Comparison of ENCODE assay signal across 34 mouse cellular contexts in the genomic region with DNA sequence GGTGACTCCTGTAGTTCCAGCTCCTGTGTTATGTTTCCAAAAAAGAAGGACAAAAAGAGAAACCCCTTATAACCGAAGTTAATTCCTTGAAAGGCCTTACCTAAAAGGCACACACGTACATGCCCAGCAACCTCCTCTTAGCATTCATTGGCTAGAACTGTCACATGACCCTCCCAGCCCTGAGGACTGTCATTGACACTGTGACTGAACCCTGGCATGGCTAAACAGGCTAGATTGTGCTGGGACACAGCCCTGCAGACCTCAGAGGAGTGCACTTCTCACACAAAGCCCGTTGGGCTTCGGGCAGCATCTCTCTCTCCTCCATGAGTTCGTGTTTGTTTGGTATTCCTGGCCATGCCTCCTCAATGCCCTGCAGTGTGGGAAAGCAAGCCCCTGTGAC. TPM values are rescaled to one million over a fixed set of nuclear protein-coding genes. Genes with fewer than 3 reads are reported as not detected.
DNase-seq lines count a peak whose midpoint lies in the region; ATAC-seq and TF ChIP-seq lines count a peak whose summit lies in the region.
"Had no signal": no experiment of that assay in that cellular context is flagged by ENCODE, and none has a peak within 500 bp of the region (broad histone marks: within the 10 kb centered on the region; RNA-seq: fewer than 3 reads in every experiment).

No protein-coding gene starts in this region.

- TF ChIP-seq CTCF in CH12.LX (conservative IDR thresholded peaks at IDR 0.05 in 1 of 2, IDR thresholded peaks at IDR 0.05 in 1 of 2; ENCODE audit: low read depth in 2 of 2, low read length in 2 of 2): no peak

- peak; percentile 57 for DNase-seq in heart, adult 11 months
- DNase-seq in heart, postnatal 14 days: no peak
- DNase-seq in midbrain, embryonic 11.5 days (ENCODE audit: low spot score, missing footprints): peak; percentile 79
- DNase-seq in CH12.LX (ENCODE audit: extremely low read depth): no peak
- no peak for DNase-seq in testis, postnatal 10 days (ENCODE audit: low spot score)
- no peak for DNase-seq in layer of hippocampus, adult 18-20 months (ENCODE audit: low spot score in 2 of 2)
- DNase-seq: adrenal gland, adult 2 months; adrenal gland, postnatal 14 days; B cell, adult 2 months; cerebellum, adult 11 months; cerebellum, adult 2 months; cerebellum, adult 9-11 months; cerebellum, postnatal 25 days; gastrocnemius, postnatal 14 days; heart, adult 18-20 months; heart, postnatal 10 days; heart, postnatal 4 days; kidney, adult 11 months had no signal

- no peak overlapping the region for H3K9ac ChIP-seq in midbrain, embryonic 11.5 days (ENCODE audit: low read length)
- no peak overlapping the region for H3K9ac ChIP-seq in midbrain, embryonic 15.5 days
- no peak overlapping the region for H3K9ac ChIP-seq in CH12.LX (ENCODE audit: insufficient read depth, low read depth)
- H3K9ac ChIP-seq: embryonic facial prominence, embryonic 12.5 days; embryonic facial prominence, embryonic 15.5 days; forebrain, embryonic 15.5 days; heart, embryonic 12.5 days; heart, embryonic 15.5 days; hindbrain, embryonic 13.5 days; intestine, embryonic 15.5 days had no signal

- WGBS in midbrain, embryonic 11.5 days: 71% methylated on average over 5 of the region's 5 CpGs
- WGBS in midbrain, embryonic 15.5 days: 65% methylated on average over 5 of the region's 5 CpGs

- no peak for TF ChIP-seq POLR2A in CH12.LX (IDR thresholded peaks at IDR 0.05; ENCODE audit: low read depth, low read length)

- no peaks in the 10 kb centered on the region for H3K36me3 ChIP-seq in midbrain, embryonic 11.5 days (ENCODE audit: control insufficient read depth, insufficient read depth, low read length)
- no peaks in the 10 kb centered on the region for H3K36me3 ChIP-seq in midbrain, embryonic 15.5 days (replicated peaks)
- no peaks in the 10 kb centered on the region for H3K36me3 ChIP-seq in CH12.LX (replicated peaks in 1 of 2; ENCODE audit: control insufficient read depth in 1 of 2, insufficient read depth in 1 of 2, low read length in 1 of 2)
- H3K36me3 ChIP-seq: embryonic facial prominence, embryonic 12.5 days; embryonic facial prominence, embryonic 15.5 days; forebrain, embryonic 15.5 days; heart, embryonic 12.5 days; heart, embryonic 15.5 days; hindbrain, embryonic 13.5 days; intestine, embryonic 15.5 days had no signal

- no peak for ATAC-seq in midbrain, embryonic 11.5 days (ENCODE audit: low FRiP score)
- ATAC-seq in midbrain, embryonic 15.5 days (replicated peaks): no peak
- ATAC-seq: CD4-positive, CD25-positive, alpha-beta regulatory T cell, adult 4 months; forebrain, embryonic 15.5 days; intestine, embryonic 15.5 days; Patski had no signal

- TF ChIP-seq RAD21 in CH12.LX (IDR thresholded peaks at IDR 0.05; ENCODE audit: low read depth, low read length): no peak

- no peak overlapping the region for H3K27ac ChIP-seq in midbrain, embryonic 11.5 days (ENCODE audit: low read depth, low read length)
- no peak overlapping the region for H3K27ac ChIP-seq in midbrain, embryonic 15.5 days
- no peak overlapping the region for H3K27ac ChIP-seq in CH12.LX (ENCODE audit: insufficient read depth, low read depth)
- H3K27ac ChIP-seq: embryonic facial prominence, embryonic 12.5 days; embryonic facial prominence, embryonic 15.5 days; forebrain, embryonic 15.5 days; heart, embryonic 15.5 days; hindbrain, embryonic 13.5 days; intestine, embryonic 15.5 days had no signal

- intact Hi-C loops in heart, postnatal 14 days (cut with DNase I): no loop called here

- H3K4me3 ChIP-seq in midbrain, embryonic 11.5 days (ENCODE audit: low read depth, low read length): no peak overlapping the region
- H3K4me3 ChIP-seq in midbrain, embryonic 15.5 days: no peak overlapping the region
- no peak overlapping the region for H3K4me3 ChIP-seq in CH12.LX (replicated peaks in 1 of 3; ENCODE audit: low read depth in 2 of 3, low read length in 2 of 3, poor library complexity in 1 of 3)
- H3K4me3 ChIP-seq: embryonic facial prominence, embryonic 12.5 days; embryonic facial prominence, embryonic 15.5 days; forebrain, embryonic 15.5 days; heart, embryonic 12.5 days; heart, embryonic 15.5 days; hindbrain, embryonic 13.5 days; intestine, embryonic 15.5 days had no signal

- H3K27me3 ChIP-seq in midbrain, embryonic 11.5 days (ENCODE audit: control insufficient read depth, insufficient read depth, low read length): no peaks in the 10 kb centered on the region
- H3K27me3 ChIP-seq in midbrain, embryonic 15.5 days (replicated peaks): no peaks in the 10 kb centered on the region
- H3K27me3 ChIP-seq in CH12.LX (replicated peaks): peaks cover 71% of the 10 kb centered on the region
- H3K27me3 ChIP-seq: embryonic facial prominence, embryonic 12.5 days; embryonic facial prominence, embryonic 15.5 days; forebrain, embryonic 15.5 days; heart, embryonic 12.5 days; heart, embryonic 15.5 days; hindbrain, embryonic 13.5 days; intestine, embryonic 15.5 days had no signal

- TF ChIP-seq EP300 in CH12.LX (IDR thresholded peaks at IDR 0.05; ENCODE audit: low read length): no peak

- in situ Hi-C loops in CH12.LX (cut with MboI; ENCODE audit: low pct_ligation_motif_present, low pct_unique_long_range_greater_than_20kb, low sequenced_read_pairs): no loop called here

- H3K4me2 ChIP-seq in midbrain, embryonic 11.5 days: no peak overlapping the region
- no peak overlapping the region for H3K4me2 ChIP-seq in midbrain, embryonic 15.5 days
- H3K4me2 ChIP-seq in CH12.LX (ENCODE audit: insufficient read depth, low read depth, poor library complexity, severe bottlenecking): no peak overlapping the region
- H3K4me2 ChIP-seq: embryonic facial prominence, embryonic 12.5 days; embryonic facial prominence, embryonic 15.5 days; forebrain, embryonic 15.5 days; heart, embryonic 12.5 days; heart, embryonic 15.5 days; hindbrain, embryonic 13.5 days; intestine, embryonic 15.5 days had no signal

- H3K4me1 ChIP-seq in midbrain, embryonic 11.5 days (ENCODE audit: control insufficient read depth, insufficient read depth, low read length): no peaks in the 10 kb centered on the region
- H3K4me1 ChIP-seq in midbrain, embryonic 15.5 days: no peaks in the 10 kb centered on the region; the same call in 1 of the 2 replicates
- H3K4me1 ChIP-seq in CH12.LX (ENCODE audit: control insufficient read depth in 1 of 2, insufficient read depth in 2 of 2): no peaks in the 10 kb centered on the region
- H3K4me1 ChIP-seq: embryonic facial prominence, embryonic 15.5 days; forebrain, embryonic 15.5 days; heart, embryonic 15.5 days; intestine, embryonic 15.5 days had no signal

- dilution Hi-C loops in CH12.LX (cut with MboI; ENCODE audit: extremely low pct_ligation_motif_present, extremely low pct_unique_long_range_greater_than_20kb, low sequenced_read_pairs): no loop called here

- no peaks in the 10 kb centered on the region for H3K9me3 ChIP-seq in midbrain, embryonic 11.5 days (ENCODE audit: control insufficient read depth, low read length)
- no peaks in the 10 kb centered on the region for H3K9me3 ChIP-seq in midbrain, embryonic 15.5 days
- H3K9me3 ChIP-seq in CH12.LX (replicated peaks; ENCODE audit: low read length): no peaks in the 10 kb centered on the region
- H3K9me3 ChIP-seq: embryonic facial prominence, embryonic 12.5 days; embryonic facial prominence, embryonic 15.5 days; forebrain, embryonic 15.5 days; heart, embryonic 12.5 days; heart, embryonic 15.5 days; hindbrain, embryonic 13.5 days; intestine, embryonic 15.5 days had no signal

- no peaks in the 10 kb centered on the region for H3K79me2 ChIP-seq in CH12.LX (replicated peaks; ENCODE audit: control insufficient read depth, extremely low read depth, insufficient read depth, poor library complexity, severe bottlenecking)

TF ChIP-seq in CH12.LX, 34 proteins besides CTCF, POLR2A, EP300 and RAD21:
- TF ChIP-seq E2F4 (IDR thresholded peaks at IDR 0.05; ENCODE audit: insufficient replicate concordance, low read depth, low read length) (no peak), MYC (IDR thresholded peaks at IDR 0.05; ENCODE audit: low read depth, low read length) (no peak), PAX5 (IDR thresholded peaks at IDR 0.05; ENCODE audit: low read length) (no peak), USF2 (conservative IDR thresholded peaks at IDR 0.05; ENCODE audit: low read depth, low read length) (peak; percentile 36; the same call in 1 of the 2 replicates), USF1 (IDR thresholded peaks at IDR 0.05; ENCODE audit: low read depth, low read length) (peak; percentile 62)

RNA-seq across cellular contexts. Expression of a gene that starts 5.8 kb away (rescaled TPM):
- not detected for total RNA-seq in heart, postnatal 14 days (2021)
- not detected in 2 replicates for polyA plus RNA-seq in midbrain, embryonic 11.5 days (2014; fragmentation: Nextera tagmentation; extraction: Ambion mirVana)
- polyA plus RNA-seq in midbrain, embryonic 15.5 days (2015; fragmentation: Nextera tagmentation; extraction: Ambion mirVana): not detected in 2 replicates
- total RNA-seq in CH12.LX (2012; rRNA removed) (not detected in 2 replicates), CH12.LX (2014; rRNA removed) (not detected in 2 replicates)
- not detected in 2 replicates for polyA plus RNA-seq in CH12.LX (2012; ENCODE audit: insufficient read length, low read depth)
- not detected for total RNA-seq in layer of hippocampus, adult 18-20 months (2021)
- total RNA-seq: adrenal gland, adult 2 months; adrenal gland, postnatal 14 days; adrenal gland, postnatal 4 days; common myeloid progenitor, adult 5-6 weeks; ES-E14; gastrocnemius, adult 18-20 months; gastrocnemius, postnatal 14 days; gastrocnemius, postnatal 4 days; heart, adult 18-20 months; heart, postnatal 10 days; heart, postnatal 4 days had no signal
- polyA plus RNA-seq: adrenal gland, adult 2 months; CD4-positive, CD25-positive, alpha-beta regulatory T cell, adult 4 months; cerebellum, adult 2 months; embryonic facial prominence, embryonic 12.5 days; embryonic facial prominence, embryonic 15.5 days; forebrain, embryonic 11.5 days; forebrain, embryonic 15.5 days; heart, embryonic 12.5 days; heart, embryonic 15.5 days; hindbrain, embryonic 13.5 days; intestine, embryonic 15.5 days; Patski had no signal

RNA-seq across cellular contexts. Expression of a gene that starts 23.7 kb away (rescaled TPM):
- not detected for total RNA-seq in heart, postnatal 14 days (2021)
- polyA plus RNA-seq in midbrain, embryonic 11.5 days (2014; fragmentation: Nextera tagmentation; extraction: Ambion mirVana): 15.5 and 16.4 TPM in 2 replicates
- polyA plus RNA-seq in midbrain, embryonic 15.5 days (2015; fragmentation: Nextera tagmentation; extraction: Ambion mirVana): 17.8 and 19.3 TPM in 2 replicates
- total RNA-seq in CH12.LX (2012; rRNA removed) (not detected in 2 replicates), CH12.LX (2014; rRNA removed) (not detected in 2 replicates)
- polyA plus RNA-seq in CH12.LX (2012; ENCODE audit: insufficient read length, low read depth): not detected in 2 replicates
- total RNA-seq in layer of hippocampus, adult 18-20 months (2021): 10 to 100 TPM; 66.1 to 71.2 TPM
- total RNA-seq: adrenal gland, adult 2 months; adrenal gland, postnatal 14 days; common myeloid progenitor, adult 5-6 weeks; gastrocnemius, adult 18-20 months; gastrocnemius, postnatal 14 days; gastrocnemius, postnatal 4 days; heart, adult 18-20 months; heart, postnatal 10 days; heart, postnatal 4 days had no signal
- polyA plus RNA-seq: adrenal gland, adult 2 months; CD4-positive, CD25-positive, alpha-beta regulatory T cell, adult 4 months; embryonic facial prominence, embryonic 15.5 days; heart, embryonic 12.5 days; heart, embryonic 15.5 days; intestine, embryonic 15.5 days; Patski had no signal

RNA-seq across cellular contexts. Expression of a gene that starts 53.5 kb away (rescaled TPM):
- 10 to 100 TPM; 35.1 to 39.4 TPM for total RNA-seq in heart, postnatal 14 days (2021)
- polyA plus RNA-seq in midbrain, embryonic 11.5 days (2014; fragmentation: Nextera tagmentation; extraction: Ambion mirVana): 24.6 and 27.1 TPM in 2 replicates
- polyA plus RNA-seq in midbrain, embryonic 15.5 days (2015; fragmentation: Nextera tagmentation; extraction: Ambion mirVana): 63.2 and 67.7 TPM in 2 replicates
- total RNA-seq in CH12.LX (2012; rRNA removed) (33.6 and 45.3 TPM in 2 replicates), CH12.LX (2014; rRNA removed) (30.9 and 34.3 TPM in 2 replicates)
- polyA plus RNA-seq in CH12.LX (2012; ENCODE audit: insufficient read length, low read depth): 45.2 and 54.8 TPM in 2 replicates
- total RNA-seq in layer of hippocampus, adult 18-20 months (2021): 10 to 100 TPM; 91.9 to 97.1 TPM

Comparison
In these comparisons a context has a peak if more than half of its experiments do, and no peak if none do; other contexts are left out.
1. DNase-seq: peak in heart, adult 11 months (single experiment) and midbrain, embryonic 11.5 days (single experiment); none in heart, postnatal 14 days (0 of 2), CH12.LX (single experiment), testis, postnatal 10 days (single experiment) and layer of hippocampus, adult 18-20 months (0 of 2).
2. RNA of a gene that starts 23.7 kb away (total RNA-seq): 66.1 to 71.2 TPM in layer of hippocampus, adult 18-20 months; not detected in heart, postnatal 14 days and not detected in CH12.LX; every median in the first group is over 10 times any median in the second.